In the genomic region with DNA sequence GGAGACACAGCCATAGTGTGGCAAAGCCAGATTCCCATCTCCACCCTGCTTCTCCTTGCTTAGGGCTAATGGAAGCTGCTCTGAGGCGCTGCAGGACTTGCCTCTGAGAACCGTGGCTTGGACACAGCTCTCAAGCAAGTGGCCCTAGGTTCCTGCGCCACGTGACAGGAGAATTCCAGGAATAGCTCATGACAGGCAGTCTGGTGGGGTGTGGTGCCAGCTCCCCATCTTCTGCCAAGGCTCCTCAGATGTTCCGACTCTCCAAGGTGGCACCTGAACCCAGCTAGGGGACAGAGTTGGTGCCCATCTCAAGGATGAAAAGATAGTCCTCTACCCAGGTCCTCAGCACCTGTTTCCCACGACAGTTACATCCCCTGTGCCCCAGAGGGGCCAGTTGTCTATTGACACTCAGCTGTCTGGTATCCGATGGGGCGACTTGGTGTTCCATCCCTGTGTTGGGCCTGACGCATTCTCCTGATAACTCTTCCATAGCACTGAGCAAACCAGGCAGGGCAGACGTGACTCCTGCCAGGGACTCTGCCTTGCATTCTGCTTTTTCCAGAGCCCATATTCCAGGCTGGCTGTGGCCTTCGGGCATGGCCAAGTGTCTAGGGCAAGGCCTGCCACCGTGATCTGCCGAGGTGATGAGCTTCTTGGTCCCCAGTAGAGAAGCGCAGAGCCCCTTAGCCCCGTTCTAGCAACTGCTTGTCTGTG, we compare ENCODE assay signal across 9 mouse cellular contexts. TPM values are rescaled to one million over a fixed set of nuclear protein-coding genes. Genes with fewer than 3 reads are reported as not detected.
DNase-seq lines count a peak whose midpoint lies in the region; ATAC-seq lines count a peak whose summit lies in the region.
"Had no signal": no experiment of that assay in that cellular context is flagged by ENCODE, and none has a peak within 500 bp of the region (broad histone marks: within the 10 kb centered on the region; RNA-seq: fewer than 3 reads in every experiment).

No protein-coding gene starts in this region.

- H3K9ac ChIP-seq in forebrain, embryonic 11.5 days (ENCODE audit: low read length): no peak overlapping the region
- H3K9ac ChIP-seq in midbrain, embryonic 12.5 days (replicated peaks): no peak overlapping the region
- no peak overlapping the region for H3K9ac ChIP-seq in midbrain, embryonic 11.5 days (ENCODE audit: low read length)
- H3K9ac ChIP-seq in heart, embryonic 15.5 days: no peak overlapping the region

- H3K4me1 ChIP-seq in forebrain, embryonic 10.5 days: peaks cover 70% of the 10 kb centered on the region
- no peaks in the 10 kb centered on the region; the same call in 1 of the 2 replicates for H3K4me1 ChIP-seq in forebrain, embryonic 11.5 days (replicated peaks; ENCODE audit: control insufficient read depth, insufficient read depth, low read length)
- peaks cover 22% of the 10 kb centered on the region for H3K4me1 ChIP-seq in midbrain, embryonic 12.5 days
- no peaks in the 10 kb centered on the region; the same call in 1 of the 2 replicates for H3K4me1 ChIP-seq in midbrain, embryonic 11.5 days (ENCODE audit: control insufficient read depth, insufficient read depth, low read length)
- H3K4me1 ChIP-seq in heart, embryonic 15.5 days (replicated peaks): peaks cover 59% of the 10 kb centered on the region

- 91% methylated on average over 15 of the region's 15 CpGs for WGBS in forebrain, embryonic 10.5 days
- WGBS in forebrain, embryonic 11.5 days: 89% methylated on average over 15 of the region's 15 CpGs
- WGBS in midbrain, embryonic 12.5 days: 87% methylated on average over 15 of the region's 15 CpGs
- WGBS in midbrain, embryonic 11.5 days: 88% methylated on average over 15 of the region's 15 CpGs
- 63% methylated on average over 15 of the region's 15 CpGs for WGBS in heart, embryonic 15.5 days

- H3K4me3 ChIP-seq in forebrain, embryonic 10.5 days: no peak overlapping the region
- H3K4me3 ChIP-seq in forebrain, embryonic 11.5 days (ENCODE audit: low read depth, low read length): no peak overlapping the region
- no peak overlapping the region for H3K4me3 ChIP-seq in midbrain, embryonic 12.5 days
- H3K4me3 ChIP-seq in midbrain, embryonic 11.5 days (ENCODE audit: low read depth, low read length): no peak overlapping the region
- no peak overlapping the region for H3K4me3 ChIP-seq in heart, embryonic 15.5 days

- H3K36me3 ChIP-seq in forebrain, embryonic 10.5 days (replicated peaks): no peaks in the 10 kb centered on the region
- no peaks in the 10 kb centered on the region for H3K36me3 ChIP-seq in forebrain, embryonic 11.5 days (ENCODE audit: control insufficient read depth, insufficient read depth, low read length)
- no peaks in the 10 kb centered on the region for H3K36me3 ChIP-seq in midbrain, embryonic 12.5 days
- H3K36me3 ChIP-seq in midbrain, embryonic 11.5 days (ENCODE audit: control insufficient read depth, insufficient read depth, low read length): no peaks in the 10 kb centered on the region
- H3K36me3 ChIP-seq in heart, embryonic 15.5 days: no peaks in the 10 kb centered on the region

- DNase-seq in forebrain, embryonic 10.5 days (ENCODE audit: extremely low spot score, low spot score): no peak
- DNase-seq in forebrain, embryonic 11.5 days (ENCODE audit: low spot score): no peak
- DNase-seq in midbrain, embryonic 11.5 days (ENCODE audit: low spot score, missing footprints): no peak
- DNase-seq in skeletal muscle tissue, adult 2 months (ENCODE audit: low read depth, low spot score): peak; percentile 88
- DNase-seq in thymus, postnatal 36 days: no peak
- DNase-seq in spleen, postnatal 10 days (ENCODE audit: low spot score in 2 of 2): no peak

- H3K27ac ChIP-seq in forebrain, embryonic 10.5 days: 0 out of 2 replicates have a peak overlapping the region, but pooled peaks have one; percentile 15
- no peak overlapping the region for H3K27ac ChIP-seq in forebrain, embryonic 11.5 days (ENCODE audit: low read depth, low read length)
- H3K27ac ChIP-seq in midbrain, embryonic 12.5 days (replicated peaks): 0 out of 2 replicates have a peak overlapping the region, but pooled peaks have one; percentile 4
- no peak overlapping the region for H3K27ac ChIP-seq in midbrain, embryonic 11.5 days (ENCODE audit: low read depth, low read length)
- H3K27ac ChIP-seq in heart, embryonic 15.5 days: peak overlapping the region; percentile 95
- H3K27ac ChIP-seq: kidney, postnatal 0 days had no signal

- H3K27me3 ChIP-seq in forebrain, embryonic 10.5 days (ENCODE audit: poor library complexity, severe bottlenecking): 0 out of 2 replicates have a peak, but pooled peaks cover 6% of the 10 kb centered on the region
- H3K27me3 ChIP-seq in forebrain, embryonic 11.5 days (ENCODE audit: control insufficient read depth, insufficient read depth, low read length): no peaks in the 10 kb centered on the region
- H3K27me3 ChIP-seq in midbrain, embryonic 12.5 days: 0 out of 2 replicates have a peak, but pooled peaks cover 7% of the 10 kb centered on the region
- H3K27me3 ChIP-seq in midbrain, embryonic 11.5 days (ENCODE audit: control insufficient read depth, insufficient read depth, low read length): no peaks in the 10 kb centered on the region
- H3K27me3 ChIP-seq in heart, embryonic 15.5 days: no peaks in the 10 kb centered on the region

- no peak overlapping the region for H3K4me2 ChIP-seq in forebrain, embryonic 11.5 days (ENCODE audit: low read depth, low read length, severe bottlenecking)
- H3K4me2 ChIP-seq in midbrain, embryonic 12.5 days (replicated peaks): no peak overlapping the region
- H3K4me2 ChIP-seq in midbrain, embryonic 11.5 days: no peak overlapping the region
- no peak overlapping the region for H3K4me2 ChIP-seq in heart, embryonic 15.5 days

- ATAC-seq in forebrain, embryonic 11.5 days (replicated peaks; ENCODE audit: low FRiP score): no peak
- ATAC-seq in midbrain, embryonic 12.5 days (ENCODE audit: low FRiP score, low read depth): no peak
- ATAC-seq in midbrain, embryonic 11.5 days (ENCODE audit: low FRiP score): no peak
- ATAC-seq in heart, embryonic 15.5 days (replicated peaks; ENCODE audit: insufficient number of reproducible peaks, insufficient read depth, low FRiP score, low read depth): no peak

- no peaks in the 10 kb centered on the region for H3K9me3 ChIP-seq in forebrain, embryonic 10.5 days
- H3K9me3 ChIP-seq in forebrain, embryonic 11.5 days (ENCODE audit: control insufficient read depth, low read length): no peaks in the 10 kb centered on the region
- H3K9me3 ChIP-seq in midbrain, embryonic 12.5 days: no peaks in the 10 kb centered on the region
- no peaks in the 10 kb centered on the region for H3K9me3 ChIP-seq in midbrain, embryonic 11.5 days (ENCODE audit: control insufficient read depth, low read length)
- no peaks in the 10 kb centered on the region for H3K9me3 ChIP-seq in heart, embryonic 15.5 days (replicated peaks)

RNA-seq across cellular contexts. Expression of gene Abtb1, which starts 54.9 kb away (rescaled TPM):
- 20.8 and 21.5 TPM in 2 replicates for polyA plus RNA-seq in forebrain, embryonic 10.5 days (2016; fragmentation: Nextera tagmentation; extraction: Ambion mirVana)
- 14.4 and 15.3 TPM in 2 replicates for polyA plus RNA-seq in forebrain, embryonic 11.5 days (2014; fragmentation: Nextera tagmentation; extraction: Ambion mirVana)
- 27.7 and 30.0 TPM in 2 replicates for polyA plus RNA-seq in midbrain, embryonic 12.5 days (2016; fragmentation: Nextera tagmentation; extraction: Ambion mirVana)
- polyA plus RNA-seq in midbrain, embryonic 11.5 days (2014; fragmentation: Nextera tagmentation; extraction: Ambion mirVana): 15.4 and 17.4 TPM in 2 replicates
- polyA plus RNA-seq in heart, embryonic 15.5 days (2015; fragmentation: Nextera tagmentation; extraction: Ambion mirVana): 21.7 and 27.3 TPM in 2 replicates

Comparison
In these comparisons a context has a peak if more than half of its experiments do, and no peak if none do; other contexts are left out.
1. H3K27ac ChIP-seq: peak in forebrain, embryonic 10.5 days (single experiment), midbrain, embryonic 12.5 days (single experiment) and heart, embryonic 15.5 days (single experiment); none in forebrain, embryonic 11.5 days (single experiment) and midbrain, embryonic 11.5 days (single experiment).